Mouse (Mus musculus): Measurements from ENCODE around the gene Zfp771.

Zfp771 gene

GRCm38 (mm10) chr7:127285154-127285553 lies 41.1 kb downstream of the Zfp771 start:
- no peak for DNase-seq (ENCODE audit: low read depth, low spot score)

GRCm38 (mm10) chr7:127287940-127288339 lies 43.9 kb downstream of the Zfp771 start:
- no peak for DNase-seq (ENCODE audit: low read depth, low spot score)

GRCm38 (mm10) chr7:127289306-127289705 lies 45.2 kb downstream of the Zfp771 start:
- no peak for DNase-seq (ENCODE audit: low read depth, low spot score)

GRCm38 (mm10) chr7:127290142-127290541 lies 46.1 kb downstream of the Zfp771 start:
- no peak for DNase-seq (ENCODE audit: low read depth, low spot score)

GRCm38 (mm10) chr7:127296098-127296497 lies 52.0 kb downstream of the Zfp771 start, which contains the start of gene Itgal:
TSS of gene Itgal (plus strand) at chr7:127296260.
- no peak for DNase-seq (ENCODE audit: low read depth, low spot score)

GRCm38 (mm10) chr7:127296786-127297555 lies 52.9 kb downstream of the Zfp771 start:
- no peak for DNase-seq (ENCODE audit: low read depth, low spot score)

GRCm38 (mm10) chr7:127297586-127298193 lies 53.6 kb downstream of the Zfp771 start:
- DNase-seq (ENCODE audit: low read depth, low spot score): no peak

All from retina, postnatal 7 days (tissue).